Mouse (Mus musculus): ENCODE results near the gene Il6st. TPM values are rescaled to one million over a fixed set of nuclear protein-coding genes. Genes with fewer than 3 reads are reported as not detected.

The Il6st gene
- polyA plus RNA-seq, 1 experiment: 33.6 TPM

DNA sequence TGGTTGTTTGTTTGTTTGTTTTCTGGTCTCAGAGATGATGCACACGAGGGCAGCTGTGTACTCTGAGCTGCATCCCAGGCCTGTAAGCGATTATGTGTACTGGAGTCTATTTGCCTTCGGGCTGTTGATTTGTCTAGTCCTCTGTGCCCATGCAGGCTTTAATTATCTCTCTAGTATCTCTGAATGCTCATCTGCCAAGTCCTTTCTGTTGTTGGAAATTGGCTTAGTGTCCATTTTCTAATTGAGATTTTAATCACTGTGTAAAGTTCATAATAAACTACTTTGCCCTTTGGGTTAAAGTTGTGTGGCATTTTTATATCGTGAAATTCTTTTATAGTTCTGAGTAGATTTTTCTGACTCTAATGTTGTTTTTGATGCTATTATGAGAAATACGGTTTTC, 5.6 kb downstream of the Il6st start:
- no peak overlapping the region for H3K27ac ChIP-seq (ENCODE audit: insufficient read depth, low read depth, low read length)
- H3K4me3 ChIP-seq (ENCODE audit: insufficient read depth, low read depth, low read length): no peak overlapping the region
- no peaks in the 10 kb centered on the region for H3K27me3 ChIP-seq (replicated peaks; ENCODE audit: control insufficient read depth, insufficient read depth, low read length)
- 63% methylated on average over 5 of the region's 5 CpGs for WGBS
- no peak for TF ChIP-seq POLR2A (IDR thresholded peaks at IDR 0.05; ENCODE audit: low read depth, low read length)
- TF ChIP-seq CTCF (conservative IDR thresholded peaks at IDR 0.05; ENCODE audit: insufficient read depth, insufficient read length, low read depth, low read length): no peak
- no peak for DNase-seq
- peaks cover 16% of the 10 kb centered on the region for H3K4me1 ChIP-seq (ENCODE audit: control insufficient read depth, insufficient read depth, low read length)
- no peaks in the 10 kb centered on the region for H3K36me3 ChIP-seq (ENCODE audit: control insufficient read depth, insufficient read depth, low read length)

DNA sequence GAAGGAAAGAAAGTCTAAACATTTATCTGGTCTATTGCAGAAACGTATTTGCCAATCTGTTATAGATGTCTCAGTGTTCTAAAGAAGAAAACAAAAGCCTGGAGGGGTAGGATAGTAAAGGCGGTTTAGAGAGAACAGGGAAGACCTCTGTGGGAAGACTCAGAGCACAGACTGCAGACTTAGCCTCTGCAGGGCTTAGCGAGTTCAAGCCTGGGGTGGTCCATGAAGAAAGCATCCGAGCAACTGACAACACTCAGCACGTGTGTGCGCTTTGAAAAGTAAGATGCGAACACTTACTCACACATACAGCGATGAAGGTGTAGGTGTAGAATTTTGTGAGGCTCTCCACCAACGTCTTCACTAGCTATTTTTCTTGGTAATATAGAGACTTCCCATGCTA, 7.3 kb downstream of the Il6st start:
- WGBS: 92% methylated on average over 9 of the region's 9 CpGs
- Histone ChIP-seq H3K36me3 (ENCODE audit: control insufficient read depth, insufficient read depth, low read length) (peaks cover 6% of the 10 kb centered on the region; the same call in 1 of the 2 replicates), H3K4me1 (ENCODE audit: control insufficient read depth, insufficient read depth, low read length) (peaks cover 14% of the 10 kb centered on the region), H3K4me3 (ENCODE audit: insufficient read depth, low read depth, low read length) (no peak overlapping the region), H3K27ac (ENCODE audit: insufficient read depth, low read depth, low read length) (no peak overlapping the region), H3K27me3 (replicated peaks; ENCODE audit: control insufficient read depth, insufficient read depth, low read length) (no peaks in the 10 kb centered on the region)
- DNase-seq: no peak
- TF ChIP-seq POLR2A (IDR thresholded peaks at IDR 0.05; ENCODE audit: low read depth, low read length) (no peak), CTCF (conservative IDR thresholded peaks at IDR 0.05; ENCODE audit: insufficient read depth, insufficient read length, low read depth, low read length) (no peak)

DNA sequence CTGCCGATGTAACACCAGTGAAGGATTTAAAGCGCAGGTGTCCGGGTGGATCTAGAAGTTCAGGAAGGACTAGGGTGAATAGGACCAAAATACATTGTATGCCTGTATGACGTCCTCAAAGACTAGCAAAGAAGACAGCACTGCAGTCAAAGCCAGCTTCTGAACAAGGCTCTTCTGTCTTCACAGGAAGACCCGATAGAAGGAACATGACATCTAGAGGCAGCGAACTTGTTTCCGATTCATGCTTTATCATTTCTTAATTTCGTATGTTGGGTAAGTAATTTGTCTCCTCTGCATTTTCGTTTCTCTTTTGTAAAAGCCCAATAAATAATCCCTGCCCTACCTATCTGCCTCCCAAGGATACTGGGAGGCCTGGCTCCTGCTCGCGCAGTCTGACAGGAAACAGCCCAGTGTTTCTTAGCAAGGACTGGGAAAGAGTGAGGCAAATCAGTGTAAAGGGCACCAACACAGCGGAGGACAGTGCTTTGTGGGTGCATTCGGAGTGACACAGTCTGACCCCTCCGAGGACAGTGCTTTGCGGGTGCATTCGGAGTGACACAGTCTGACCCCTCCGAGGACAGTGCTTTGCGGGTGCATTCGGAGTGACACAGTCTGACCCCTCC, 8.6 kb downstream of the Il6st start:
- no peak for DNase-seq
- WGBS: 75% methylated on average over 19 of the region's 19 CpGs
- Histone ChIP-seq H3K27me3 (replicated peaks; ENCODE audit: control insufficient read depth, insufficient read depth, low read length) (no peaks in the 10 kb centered on the region), H3K4me3 (ENCODE audit: insufficient read depth, low read depth, low read length) (no peak overlapping the region), H3K36me3 (ENCODE audit: control insufficient read depth, insufficient read depth, low read length) (peaks cover 6% of the 10 kb centered on the region; the same call in 1 of the 2 replicates), H3K27ac (ENCODE audit: insufficient read depth, low read depth, low read length) (no peak overlapping the region), H3K4me1 (ENCODE audit: control insufficient read depth, insufficient read depth, low read length) (peaks cover 9% of the 10 kb centered on the region; the same call in 1 of the 2 replicates)
- TF ChIP-seq CTCF (conservative IDR thresholded peaks at IDR 0.05; ENCODE audit: insufficient read depth, insufficient read length, low read depth, low read length) (no peak), POLR2A (IDR thresholded peaks at IDR 0.05; ENCODE audit: low read depth, low read length) (no peak)

DNA sequence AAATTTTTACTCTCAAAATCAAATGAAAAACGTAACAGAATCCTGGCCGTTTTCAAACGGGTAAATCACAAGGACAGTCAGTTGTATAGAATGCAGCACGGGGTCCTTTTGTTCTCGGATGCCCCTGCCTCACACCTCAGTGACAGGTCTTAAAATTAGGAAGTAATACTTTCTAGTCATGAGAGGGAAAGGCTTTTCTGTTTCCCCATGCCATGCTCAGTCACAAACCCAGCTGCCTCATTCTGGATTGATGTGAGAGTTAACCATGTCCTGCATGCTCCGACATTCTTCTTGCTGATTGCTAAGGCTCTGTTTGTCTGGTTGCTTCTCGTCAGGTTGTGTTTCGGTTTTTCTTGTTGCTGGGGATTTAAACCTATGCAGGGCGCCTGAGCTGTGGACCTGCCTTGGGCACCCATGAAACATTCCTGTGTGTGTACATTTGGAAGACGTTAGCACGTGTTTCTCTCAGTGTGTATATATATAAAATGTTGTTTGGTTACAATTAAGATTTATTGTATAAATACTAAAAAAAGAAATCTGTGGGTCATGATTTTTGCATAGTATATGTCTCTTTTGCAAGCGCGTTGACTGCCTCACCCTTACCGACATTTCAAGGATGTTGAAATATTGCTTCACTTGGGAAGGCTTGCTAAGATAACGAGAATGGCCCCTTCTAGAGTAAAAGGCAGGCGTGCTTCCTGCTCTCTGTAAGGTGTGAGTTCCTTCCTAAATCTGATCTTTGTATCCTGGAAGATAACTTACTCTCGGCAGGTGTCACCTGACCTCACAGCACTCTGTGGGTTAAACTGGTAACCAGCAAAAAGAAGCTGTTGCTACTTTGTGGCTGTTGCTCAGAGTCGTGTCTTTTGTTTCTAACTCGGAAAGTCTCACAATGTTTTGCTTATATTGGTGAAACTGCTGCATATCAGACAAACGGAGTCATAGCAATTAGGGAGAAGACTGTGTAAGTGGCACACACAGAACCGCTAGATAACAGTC, 10.2 kb downstream of the Il6st start:
- whole genome bisulfite sequencing: 75% methylated on average over 21 of the region's 21 CpGs

DNA sequence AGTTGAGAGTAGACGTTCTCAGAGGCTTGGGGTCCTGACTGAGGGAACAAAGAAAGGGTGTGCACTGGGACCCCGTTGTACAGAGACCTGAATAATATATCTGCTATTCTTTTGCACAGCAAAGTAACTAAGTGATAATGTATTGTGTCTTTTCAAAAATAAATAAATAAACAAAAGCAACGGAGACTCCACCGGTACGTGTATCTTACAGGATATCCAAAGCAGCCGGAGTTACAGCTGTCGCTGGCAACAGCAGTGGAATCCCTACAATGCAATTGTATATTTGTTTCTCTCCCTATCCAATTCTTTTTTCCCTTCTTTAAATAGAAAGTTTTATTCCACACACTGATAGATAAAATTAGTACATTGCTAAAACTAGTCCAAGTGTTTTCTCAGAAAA, 15.2 kb downstream of the Il6st start:
- Histone ChIP-seq H3K27ac (ENCODE audit: insufficient read depth, low read depth, low read length) (no peak overlapping the region), H3K4me3 (ENCODE audit: insufficient read depth, low read depth, low read length) (no peak overlapping the region), H3K36me3 (ENCODE audit: control insufficient read depth, insufficient read depth, low read length) (peaks cover 7% of the 10 kb centered on the region; the same call in 1 of the 2 replicates), H3K4me1 (ENCODE audit: control insufficient read depth, insufficient read depth, low read length) (no peaks in the 10 kb centered on the region), H3K27me3 (replicated peaks; ENCODE audit: control insufficient read depth, insufficient read depth, low read length) (no peaks in the 10 kb centered on the region)
- no peak for DNase-seq
- TF ChIP-seq POLR2A (IDR thresholded peaks at IDR 0.05; ENCODE audit: low read depth, low read length) (no peak), CTCF (conservative IDR thresholded peaks at IDR 0.05; ENCODE audit: insufficient read depth, insufficient read length, low read depth, low read length) (no peak)
- WGBS: 81% methylated on average over 7 of the region's 7 CpGs

More for the DNA sequence above, 10.2 kb downstream of the Il6st start:
- Histone ChIP-seq H3K36me3 (ENCODE audit: control insufficient read depth, insufficient read depth, low read length) (peaks cover 6% of the 10 kb centered on the region; the same call in 1 of the 2 replicates), H3K27me3 (replicated peaks; ENCODE audit: control insufficient read depth, insufficient read depth, low read length) (no peaks in the 10 kb centered on the region), H3K4me1 (ENCODE audit: control insufficient read depth, insufficient read depth, low read length) (peaks cover 6% of the 10 kb centered on the region; the same call in 1 of the 2 replicates), H3K4me3 (ENCODE audit: insufficient read depth, low read depth, low read length) (no peak overlapping the region), H3K27ac (ENCODE audit: insufficient read depth, low read depth, low read length) (no peak overlapping the region)
- no peak for DNase-seq
- TF ChIP-seq POLR2A (IDR thresholded peaks at IDR 0.05; ENCODE audit: low read depth, low read length) (no peak), CTCF (conservative IDR thresholded peaks at IDR 0.05; ENCODE audit: insufficient read depth, insufficient read length, low read depth, low read length) (no peak)

- WGBS: 89% methylated on average over 15 of the region's 15 CpGs
- no peak overlapping the region for H3K27ac ChIP-seq (ENCODE audit: insufficient read depth, low read depth, low read length)
- H3K36me3 ChIP-seq (ENCODE audit: control insufficient read depth, insufficient read depth, low read length): peaks cover 8% of the 10 kb centered on the region; the same call in 1 of the 2 replicates
Observed at GRCm38 (mm10) chr13:112479926-112480325, 16.1 kb downstream of the Il6st start.

DNA sequence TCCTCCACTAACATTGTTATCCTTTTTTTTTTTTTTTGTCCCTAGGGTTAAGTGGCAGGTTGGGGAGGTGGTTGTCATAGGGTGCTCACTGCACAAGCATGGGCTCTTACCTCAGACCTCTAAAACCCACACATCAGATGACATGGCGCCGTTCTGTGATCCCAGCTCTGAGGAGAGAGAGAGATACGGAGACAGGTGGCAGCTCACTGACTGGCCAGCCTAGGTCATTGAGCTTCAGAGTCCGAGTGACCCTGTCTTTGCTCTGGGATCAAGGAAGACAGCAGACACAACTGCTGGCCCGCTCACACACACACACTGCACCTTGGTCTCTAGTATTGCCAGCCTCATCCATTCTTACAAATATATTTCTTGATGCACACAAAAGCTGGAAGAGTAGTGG, 18.7 kb downstream of the Il6st start:
- Histone ChIP-seq H3K36me3 (ENCODE audit: control insufficient read depth, insufficient read depth, low read length) (peaks cover 1% of the 10 kb centered on the region; the same call in 1 of the 2 replicates), H3K27me3 (replicated peaks; ENCODE audit: control insufficient read depth, insufficient read depth, low read length) (no peaks in the 10 kb centered on the region), H3K4me3 (ENCODE audit: insufficient read depth, low read depth, low read length) (no peak overlapping the region), H3K4me1 (ENCODE audit: control insufficient read depth, insufficient read depth, low read length) (no peaks in the 10 kb centered on the region; the same call in 1 of the 2 replicates), H3K27ac (ENCODE audit: insufficient read depth, low read depth, low read length) (no peak overlapping the region)
- TF ChIP-seq CTCF (conservative IDR thresholded peaks at IDR 0.05; ENCODE audit: insufficient read depth, insufficient read length, low read depth, low read length) (no peak), POLR2A (IDR thresholded peaks at IDR 0.05; ENCODE audit: low read depth, low read length) (no peak)
- WGBS: 92% methylated on average over 5 of the region's 5 CpGs
- DNase-seq: no peak

More at GRCm38 (mm10) chr13:112479926-112480325, 16.1 kb downstream of the Il6st start:
- DNase-seq: no peak
- Histone ChIP-seq H3K4me1 (ENCODE audit: control insufficient read depth, insufficient read depth, low read length) (no peaks in the 10 kb centered on the region), H3K27me3 (replicated peaks; ENCODE audit: control insufficient read depth, insufficient read depth, low read length) (no peaks in the 10 kb centered on the region), H3K4me3 (ENCODE audit: insufficient read depth, low read depth, low read length) (no peak overlapping the region)
- TF ChIP-seq CTCF (conservative IDR thresholded peaks at IDR 0.05; ENCODE audit: insufficient read depth, insufficient read length, low read depth, low read length) (no peak), POLR2A (IDR thresholded peaks at IDR 0.05; ENCODE audit: low read depth, low read length) (no peak)
